Mouse (Mus musculus) heart, embryonic 14.5 days (tissue): ENCODE results near the gene Dpagt1. TPM values are rescaled to one million over a fixed set of nuclear protein-coding genes. Genes with fewer than 3 reads are reported as not detected.
A peak's percentile ranks its signal among the peaks of the same experiment; 100 is the strongest.

Experiments used
- ATAC-seq: fragments of 200-750 bp; cut with Nextera tagmentation; 2 replicates; pipeline ENCODE4 v1.8.0; 2017; ENCODE audit warnings: low read depth, moderate TSS enrichment; ENCODE audit not compliant: insufficient number of reproducible peaks, insufficient read depth, low FRiP score
- H3K27ac ChIP-seq, 2 experiments: fragments of 200-500 bp in 1 of 2; fragments of 300-500 bp in 1 of 2; sonication (generic) in 1 of 2; replicated peaks in 1 of 2; 2 replicates each; pipeline ENCODE4 v1.5.1; 2012 to 2014; ENCODE audit warnings: low read depth in 2 of 2, low read length in 2 of 2, control low read depth in 1 of 2, mild to moderate bottlenecking in 1 of 2, mixed read lengths in 1 of 2; ENCODE audit not compliant: control insufficient read depth in 1 of 2, insufficient read depth in 1 of 2
- H3K27me3 ChIP-seq: fragments of 300-500 bp; sonication (generic); 2 replicates; pipeline ENCODE4 v1.6.1; 2014; ENCODE audit warnings: mild to moderate bottlenecking, low read length, control low read depth; ENCODE audit not compliant: control insufficient read depth, insufficient read depth
- H3K36me3 ChIP-seq: fragments of 300-500 bp; sonication (generic); 2 replicates; pipeline ENCODE4 v1.6.1; 2014; ENCODE audit warnings: mild to moderate bottlenecking, control low read depth, low read length, mixed read lengths; ENCODE audit not compliant: control insufficient read depth, insufficient read depth
- H3K4me1 ChIP-seq, 2 experiments: fragments of 200-500 bp in 1 of 2; fragments of 300-500 bp in 1 of 2; sonication (generic) in 1 of 2; 2 replicates each; pipeline ENCODE4 v1.6.1; 2012 to 2014; ENCODE audit warnings: low read length in 2 of 2, control low read depth in 1 of 2, mixed read lengths in 1 of 2; ENCODE audit not compliant: control insufficient read depth in 2 of 2, insufficient read depth in 2 of 2
- H3K4me2 ChIP-seq: fragments of 300-500 bp; sonication (generic); 2 replicates; pipeline ENCODE4 v1.6.1; 2014; ENCODE audit warnings: mild to moderate bottlenecking, low read length
- H3K4me3 ChIP-seq, 2 experiments: fragments of 200-500 bp in 1 of 2; fragments of 300-500 bp in 1 of 2; sonication (generic) in 1 of 2; 2 replicates each; pipeline ENCODE4 v1.5.1; 2012 to 2014; ENCODE audit warnings: low read length in 2 of 2, mild to moderate bottlenecking in 2 of 2, control low read depth in 1 of 2, low read depth in 1 of 2, moderate library complexity in 1 of 2; ENCODE audit not compliant: control insufficient read depth in 1 of 2, insufficient read depth in 1 of 2
- H3K9ac ChIP-seq: fragments of 300-500 bp; sonication (generic); 2 replicates; pipeline ENCODE4 v1.6.1; 2014; ENCODE audit warnings: mild to moderate bottlenecking, low read length
- H3K9me3 ChIP-seq: fragments of 300-500 bp; sonication (generic); 2 replicates; pipeline ENCODE4 v1.6.1; 2016; ENCODE audit warnings: low read length, control low read depth; ENCODE audit not compliant: control insufficient read depth
- WGBS: fragments of 180-500 bp; shearing (Covaris S2); extraction: QIAGEN DNeasy Blood & Tissue Kit; methylation state at CpG from one replicate; pipeline ENCODE4 v1.1.7; 2014; 5-methylcytosine and 5-hydroxymethylcytosine counted together
- polyA plus RNA-seq: library from polyadenylated mRNA; unstranded; fragments of >200 nt; fragmentation: Nextera tagmentation; extraction: Ambion mirVana; gene quantifications from 2 replicates; pipeline ENCODE4 v1.2.1, GENCODE M21; 2014

The Dpagt1 gene
- polyA plus RNA-seq, 1 experiment from 2014 or later, result 37.8 TPM

- no peak for ATAC-seq
- peaks cover 9 to 25% of the 10 kb centered on the region in 2 experiments for H3K4me1 ChIP-seq
- H3K27me3 ChIP-seq, result no peaks in the 10 kb centered on the region
- peak overlapping the region; percentile 86 for H3K9ac ChIP-seq
- peak overlapping the region; percentile 81 to 97; a peak in 3 of 4 replicates for H3K27ac ChIP-seq
- no peaks in the 10 kb centered on the region for H3K9me3 ChIP-seq
- peak overlapping the region in 1 of 2 experiments; percentile 3; a peak in 1 of 4 replicates for H3K4me3 ChIP-seq
- WGBS, result 52% methylated on average over 3 of the region's 3 CpGs
- H3K36me3 ChIP-seq, result peaks cover 55% of the 10 kb centered on the region
- peak overlapping the region; percentile 85 for H3K4me2 ChIP-seq
Observed at GRCm38 (mm10) chr9:44342173-44342572, 16.4 kb downstream of the Dpagt1 start.

- H3K4me1 ChIP-seq, result peaks cover 9 to 20% of the 10 kb centered on the region in 2 experiments
- peak overlapping the region; percentile 81 to 97 for H3K27ac ChIP-seq
- H3K36me3 ChIP-seq, result peaks cover 55% of the 10 kb centered on the region
- no peaks in the 10 kb centered on the region for H3K27me3 ChIP-seq
- no peak for ATAC-seq
- 87% methylated on average over 1 of the region's 1 CpGs for WGBS
- peak overlapping the region; percentile 86; the same call in 1 of the 2 replicates for H3K9ac ChIP-seq
- no peaks in the 10 kb centered on the region for H3K9me3 ChIP-seq
- peak overlapping the region in 1 of 2 experiments; percentile 71; a peak in 2 of 4 replicates for H3K4me3 ChIP-seq
- peak overlapping the region; percentile 85 for H3K4me2 ChIP-seq
Observed at GRCm38 (mm10) chr9:44342605-44343004, 16.8 kb downstream of the Dpagt1 start.

GRCm38 (mm10) chr9:44343290-44343689 is 17.5 kb downstream of the Dpagt1 start:
- Histone ChIP-seq H3K9me3 (no peaks in the 10 kb centered on the region), H3K4me2 (peak overlapping the region; percentile 85), H3K36me3 (peaks cover 55% of the 10 kb centered on the region), H3K9ac (peak overlapping the region; percentile 86), H3K27ac (peak overlapping the region; percentile 81 to 97), H3K27me3 (no peaks in the 10 kb centered on the region), H3K4me1 (peaks cover 7 to 15% of the 10 kb centered on the region in 2 experiments), H3K4me3 (peak overlapping the region; percentile 71 to 98)
- 2% methylated on average over 6 of the region's 6 CpGs for whole genome bisulfite sequencing
- peak; percentile 57 for ATAC-seq

GRCm38 (mm10) chr9:44343781-44344421 is 18.1 kb downstream of the Dpagt1 start, which contains the start of gene Hmbs:
Gene Hmbs (minus strand): TSS chr9:44344228.
- peaks cover 56% of the 10 kb centered on the region for H3K36me3 ChIP-seq
- peak within 1 kb of the TSS; percentile 85 for H3K4me2 ChIP-seq
- ATAC-seq, result peak; percentile 94
- H3K4me1 ChIP-seq, result peaks cover 7 to 15% of the 10 kb centered on the region in 2 experiments
- under 1% methylated on average over 39 of the region's 39 CpGs for WGBS
- H3K27me3 ChIP-seq, result no peaks in the 10 kb centered on the region
- peak within 1 kb of the TSS; percentile 86 for H3K9ac ChIP-seq
- H3K9me3 ChIP-seq, result no peaks in the 10 kb centered on the region
- H3K4me3 ChIP-seq, result peak within 1 kb of the TSS; percentile 71 to 98
- peak within 1 kb of the TSS; percentile 97 to 100 for H3K27ac ChIP-seq

GRCm38 (mm10) chr9:44345570-44346433 is 20.0 kb downstream of the Dpagt1 start:
- ATAC-seq, result no peak
- Histone ChIP-seq H3K27ac (no peak overlapping the region), H3K4me2 (no peak overlapping the region), H3K9ac (no peak overlapping the region), H3K4me3 (no peak overlapping the region), H3K9me3 (no peaks in the 10 kb centered on the region), H3K36me3 (peaks cover 58% of the 10 kb centered on the region), H3K4me1 (peaks cover 7 to 15% of the 10 kb centered on the region in 2 experiments), H3K27me3 (no peaks in the 10 kb centered on the region)
- WGBS, result 82% methylated on average over 6 of the region's 6 CpGs

GRCm38 (mm10) chr9:44347166-44347565 is 21.3 kb downstream of the Dpagt1 start:
- ATAC-seq, result no peak
- Histone ChIP-seq H3K27ac (no peak overlapping the region), H3K4me3 (no peak overlapping the region), H3K4me2 (no peak overlapping the region), H3K27me3 (no peaks in the 10 kb centered on the region), H3K4me1 (peaks cover 5 to 12% of the 10 kb centered on the region in 2 experiments), H3K36me3 (peaks cover 61% of the 10 kb centered on the region), H3K9ac (no peak overlapping the region), H3K9me3 (no peaks in the 10 kb centered on the region)
- 89% methylated on average over 9 of the region's 9 CpGs for WGBS

- H3K4me1 ChIP-seq, result peaks cover 2 to 7% of the 10 kb centered on the region in 2 experiments
- WGBS, result 79% methylated on average over 4 of the region's 4 CpGs
- H3K27ac ChIP-seq, result no peak overlapping the region
- no peak for ATAC-seq
- H3K36me3 ChIP-seq, result peaks cover 66% of the 10 kb centered on the region
- no peaks in the 10 kb centered on the region for H3K9me3 ChIP-seq
- H3K4me2 ChIP-seq, result no peak overlapping the region
- H3K27me3 ChIP-seq, result no peaks in the 10 kb centered on the region
- H3K4me3 ChIP-seq, result no peak overlapping the region
- no peak overlapping the region for H3K9ac ChIP-seq
Observed at GRCm38 (mm10) chr9:44347621-44348020, 21.8 kb downstream of the Dpagt1 start.
